Mouse (Mus musculus) gonadal fat pad, adult 2 months (tissue): ENCODE data around the gene Skil. TPM values are rescaled to one million over a fixed set of nuclear protein-coding genes. Genes with fewer than 3 reads are reported as not detected.
"Not testable (repeated sequence)": the region's sequence is repeated elsewhere in the genome, so short reads cannot be mapped to it uniquely, and the experiment has no call there.

Experiments used
- DNase-seq: peaks from one replicate; pipeline ENCODE4 v3.0.0-alpha.2; 2012; ENCODE audit warnings: low read depth
- polyA plus RNA-seq: library from polyadenylated mRNA; depleted of rRNA; stranded (reverse); fragments of >200 nt; gene quantifications from 2 replicates; pipeline ENCODE4 v1.2.3, GENCODE M21; 2012

Gene Skil
- polyA plus RNA-seq, 1 experiment = 19.3 TPM

GRCm38 (mm10) chr3:31126848-31127247, 32.0 kb downstream of the Skil start:
- no peak for DNase-seq

GRCm38 (mm10) chr3:31129766-31130165, 34.9 kb downstream of the Skil start:
- DNase-seq = no peak

- DNase-seq = no peak
Measured at GRCm38 (mm10) chr3:31133664-31134063, 38.8 kb downstream of the Skil start.

- DNase-seq = no peak
Measured at GRCm38 (mm10) chr3:31134246-31134645, 39.4 kb downstream of the Skil start.

GRCm38 (mm10) chr3:31134696-31135095, 39.8 kb downstream of the Skil start:
- DNase-seq = no peak

- DNase-seq = not testable (repeated sequence)
Measured at GRCm38 (mm10) chr3:31136591-31136990, 41.7 kb downstream of the Skil start.

GRCm38 (mm10) chr3:31138454-31139424, 43.9 kb downstream of the Skil start:
- no peak for DNase-seq

- no peak for DNase-seq
Measured at GRCm38 (mm10) chr3:31141621-31142020, 46.8 kb downstream of the Skil start.

- not testable (repeated sequence) for DNase-seq
Measured at GRCm38 (mm10) chr3:31145222-31145621, 50.4 kb downstream of the Skil start.

- no peak for DNase-seq
Measured at GRCm38 (mm10) chr3:31145641-31146290, 50.9 kb downstream of the Skil start.

GRCm38 (mm10) chr3:31148595-31148994, 53.7 kb downstream of the Skil start:
- no peak for DNase-seq

- DNase-seq = no peak
Measured at GRCm38 (mm10) chr3:31149706-31150105, 54.8 kb downstream of the Skil start, which contains the start of gene Cldn11. Gene Cldn11, plus strand, starts transcription at chr3:31149920.

- DNase-seq = no peak
Measured at GRCm38 (mm10) chr3:31152108-31152507, 57.2 kb downstream of the Skil start.

GRCm38 (mm10) chr3:31156126-31156525, 61.3 kb downstream of the Skil start:
- no peak for DNase-seq

GRCm38 (mm10) chr3:31157776-31158175, 62.9 kb downstream of the Skil start:
- DNase-seq = no peak

- DNase-seq = no peak
Measured at GRCm38 (mm10) chr3:31160046-31160445, 65.2 kb downstream of the Skil start.

- no peak for DNase-seq
Measured at GRCm38 (mm10) chr3:31161336-31161735, 66.5 kb downstream of the Skil start.

- no peak for DNase-seq
Measured at GRCm38 (mm10) chr3:31162860-31163259, 68.0 kb downstream of the Skil start.

- no peak for DNase-seq
Measured at GRCm38 (mm10) chr3:31165803-31166202, 70.9 kb downstream of the Skil start.

- no peak for DNase-seq
Measured at GRCm38 (mm10) chr3:31166365-31166871, 71.6 kb downstream of the Skil start.
